Mouse (Mus musculus) kidney, embryonic 14.5 days (tissue): ENCODE measurements at regions not wholly inside any gene's neighbourhood (a gene's known extent, or its start where the extent isn't known, plus 50 kb on each side); places are given as distances from the start of the nearest gene placed in this dataset.

ENCODE experiments used
- ATAC-seq: fragments of 200-750 bp; cut with Nextera tagmentation; 2 replicates; pipeline ENCODE4 v1.8.0; 2017; ENCODE audit warnings: moderate number of reproducible peaks, mild to moderate bottlenecking, moderate TSS enrichment, moderate library complexity; ENCODE audit not compliant: low FRiP score, low TSS enrichment
- H3K27ac ChIP-seq: fragments of 300-500 bp; sonication (generic); 2 replicates; pipeline ENCODE4 v1.5.1; 2014; ENCODE audit warnings: low read depth, mild to moderate bottlenecking, low read length, moderate library complexity, mixed read lengths
- H3K27me3 ChIP-seq: fragments of 300-500 bp; sonication (generic); 2 replicates; pipeline ENCODE4 v1.6.1; 2014; ENCODE audit warnings: mild to moderate bottlenecking, low read length; ENCODE audit not compliant: control insufficient read depth, insufficient read depth
- H3K36me3 ChIP-seq: fragments of 300-500 bp; sonication (generic); 2 replicates; pipeline ENCODE4 v1.6.1; 2014; ENCODE audit warnings: low read length, mixed read lengths; ENCODE audit not compliant: control insufficient read depth, insufficient read depth
- H3K4me1 ChIP-seq: fragments of 300-500 bp; sonication (generic); 2 replicates; pipeline ENCODE4 v1.6.1; 2014; ENCODE audit warnings: low read length, mixed read lengths; ENCODE audit not compliant: control insufficient read depth, insufficient read depth
- H3K4me2 ChIP-seq: fragments of 300-500 bp; sonication (generic); replicated peaks from 2 replicates; pipeline ENCODE4 v1.6.1; 2014; ENCODE audit warnings: low read depth, mild to moderate bottlenecking, low read length
- H3K4me3 ChIP-seq: fragments of 300-500 bp; sonication (generic); 2 replicates; pipeline ENCODE4 v1.5.1; 2014; ENCODE audit warnings: mild to moderate bottlenecking, low read length
- H3K9ac ChIP-seq: fragments of 300-500 bp; sonication (generic); 2 replicates; pipeline ENCODE4 v1.6.1; 2014; ENCODE audit warnings: low read depth, mild to moderate bottlenecking, low read length, moderate library complexity
- H3K9me3 ChIP-seq: fragments of 300-500 bp; sonication (generic); 2 replicates; pipeline ENCODE4 v1.6.1; 2016; ENCODE audit warnings: low read length; ENCODE audit not compliant: control insufficient read depth
- WGBS: fragments of 180-500 bp; shearing (Covaris S2); extraction: QIAGEN DNeasy Blood & Tissue Kit; methylation state at CpG from one replicate; pipeline ENCODE4 v1.1.7; 2014; 5-methylcytosine and 5-hydroxymethylcytosine counted together

DNA sequence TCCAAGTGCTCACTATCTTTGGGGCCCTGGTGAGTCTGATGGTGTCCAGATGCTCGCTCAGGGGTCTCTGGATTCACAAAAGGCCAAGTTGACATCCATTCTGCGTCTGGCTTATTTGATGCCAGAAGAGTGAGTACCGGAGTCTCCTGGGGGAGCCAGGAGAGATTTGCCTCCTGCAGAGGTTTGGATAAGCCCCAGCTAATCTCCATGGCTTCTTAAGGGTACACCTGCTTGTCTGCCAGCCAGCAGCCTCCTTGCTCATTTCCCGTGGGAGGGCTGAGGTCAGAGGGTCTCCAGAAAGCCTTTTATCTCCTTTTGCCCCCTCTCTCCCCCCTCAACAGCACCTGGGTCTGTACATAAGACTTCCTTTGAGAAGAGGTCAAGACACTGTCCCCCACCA lies 234.0 kb upstream of the Ubash3b start:
- H3K27me3 ChIP-seq, result no peaks in the 10 kb centered on the region
- WGBS, result 41% methylated on average over 4 of the region's 4 CpGs
- no peak for ATAC-seq
- H3K9me3 ChIP-seq, result no peaks in the 10 kb centered on the region
- no peak overlapping the region for H3K27ac ChIP-seq
- H3K9ac ChIP-seq, result no peak overlapping the region
- H3K4me2 ChIP-seq, result no peak overlapping the region
- H3K4me1 ChIP-seq, result no peaks in the 10 kb centered on the region
- H3K4me3 ChIP-seq, result no peak overlapping the region
- H3K36me3 ChIP-seq, result no peaks in the 10 kb centered on the region

DNA sequence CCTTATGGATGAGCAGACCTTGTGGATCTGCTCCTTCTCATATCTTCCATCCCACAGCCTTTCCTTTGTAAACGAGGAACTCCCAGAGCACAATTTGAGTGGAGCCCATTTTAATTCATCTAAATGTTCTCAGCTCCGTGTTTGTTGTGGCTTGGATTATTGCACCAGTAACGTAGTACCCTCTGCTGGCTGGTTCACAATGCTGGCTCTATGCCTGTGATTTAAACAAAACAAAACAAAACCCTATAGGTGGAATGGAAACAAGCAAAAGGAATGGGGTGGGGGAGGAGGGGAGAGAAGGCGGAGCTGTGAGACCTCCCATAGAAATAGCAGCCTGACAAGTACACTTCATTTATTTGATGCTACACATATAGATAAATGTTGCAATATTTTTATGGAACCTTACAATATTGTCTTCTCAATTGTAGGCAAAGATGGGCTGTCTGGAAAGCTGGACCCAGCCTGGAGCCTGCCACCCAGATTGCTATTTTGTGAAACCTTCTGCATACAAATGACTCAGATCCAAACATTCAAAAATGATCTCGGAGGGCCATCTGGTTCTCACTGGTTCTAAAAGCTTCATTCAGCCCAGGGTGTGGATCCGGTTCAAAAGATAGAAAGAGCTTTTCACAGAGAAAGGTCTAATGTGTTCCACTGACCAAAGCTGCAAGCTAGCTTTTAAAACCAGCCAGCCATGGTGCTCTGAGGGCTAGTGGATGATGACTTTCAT lies 230.3 kb upstream of the Ubash3b start:
- no peaks in the 10 kb centered on the region for H3K9me3 ChIP-seq
- H3K9ac ChIP-seq, result no peak overlapping the region
- no peak overlapping the region for H3K4me2 ChIP-seq
- H3K4me1 ChIP-seq, result no peaks in the 10 kb centered on the region
- H3K27me3 ChIP-seq, result no peaks in the 10 kb centered on the region
- no peaks in the 10 kb centered on the region for H3K36me3 ChIP-seq
- WGBS, result 71% methylated on average over 6 of the region's 6 CpGs
- no peak overlapping the region for H3K4me3 ChIP-seq
- H3K27ac ChIP-seq, result no peak overlapping the region
- ATAC-seq, result no peak

DNA sequence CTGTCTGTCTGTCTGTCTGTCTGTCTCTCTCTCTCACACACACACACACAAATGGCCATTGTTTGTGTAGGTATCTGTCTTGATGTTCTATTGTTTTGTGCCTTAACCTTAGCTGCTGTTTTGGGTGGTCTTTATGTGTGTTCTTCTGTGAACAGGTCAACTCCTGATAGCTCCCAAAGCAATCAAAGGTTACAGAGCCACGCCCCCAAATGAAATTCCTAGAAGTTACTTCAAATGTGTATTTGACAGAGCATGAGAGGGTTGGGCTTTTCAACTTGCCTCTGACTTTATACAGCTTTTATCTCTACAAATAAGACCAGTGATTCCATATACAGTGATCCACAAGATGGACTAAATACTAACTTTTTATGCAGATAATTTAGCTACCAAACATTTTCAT lies 217.8 kb upstream of the Ubash3b start:
- Histone ChIP-seq H3K4me3 (no peak overlapping the region), H3K27ac (no peak overlapping the region), H3K4me1 (peaks cover 21% of the 10 kb centered on the region), H3K9me3 (no peaks in the 10 kb centered on the region), H3K27me3 (no peaks in the 10 kb centered on the region), H3K9ac (no peak overlapping the region), H3K4me2 (no peak overlapping the region), H3K36me3 (no peaks in the 10 kb centered on the region)
- no peak for ATAC-seq
- 76% methylated on average over 1 of the region's 1 CpGs for WGBS

DNA sequence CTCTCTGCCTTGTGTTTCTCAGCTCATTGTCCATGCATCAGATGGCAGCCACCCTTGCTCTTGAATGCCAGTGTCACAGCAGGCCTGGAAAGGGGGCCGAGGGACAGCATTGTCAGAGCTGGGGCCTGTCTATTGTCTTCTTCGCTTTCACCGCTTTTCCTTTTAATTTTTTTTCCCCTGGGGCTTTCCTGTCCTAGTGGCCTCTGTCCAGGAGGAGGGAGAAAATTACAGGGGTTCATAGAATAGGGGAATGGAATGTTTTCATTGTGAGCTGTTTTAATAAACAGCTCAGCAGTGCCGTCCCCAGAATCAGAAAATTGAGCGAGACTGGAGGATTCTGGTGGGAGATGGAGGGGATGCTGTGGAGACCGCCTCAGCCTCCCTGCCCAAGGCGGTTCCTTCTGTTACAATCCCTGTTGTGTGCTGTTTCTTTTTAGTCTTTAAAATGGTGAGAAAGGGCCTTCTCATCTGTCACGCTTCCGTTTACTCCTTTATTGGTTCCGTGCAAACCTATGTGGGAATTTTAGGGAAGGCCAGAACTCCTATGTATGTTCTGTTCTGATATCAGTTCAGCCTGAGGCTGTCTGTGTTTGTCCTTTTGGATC lies 217.2 kb upstream of the Ubash3b start:
- no peaks in the 10 kb centered on the region for H3K36me3 ChIP-seq
- peak overlapping the region; percentile 70; the same call in 1 of the 2 replicates for H3K27ac ChIP-seq
- 67% methylated on average over 10 of the region's 10 CpGs for WGBS
- no peak overlapping the region for H3K9ac ChIP-seq
- ATAC-seq, result no peak
- peaks cover 21% of the 10 kb centered on the region for H3K4me1 ChIP-seq
- H3K4me3 ChIP-seq, result no peak overlapping the region
- H3K4me2 ChIP-seq, result no peak overlapping the region
- H3K27me3 ChIP-seq, result no peaks in the 10 kb centered on the region
- H3K9me3 ChIP-seq, result no peaks in the 10 kb centered on the region

DNA sequence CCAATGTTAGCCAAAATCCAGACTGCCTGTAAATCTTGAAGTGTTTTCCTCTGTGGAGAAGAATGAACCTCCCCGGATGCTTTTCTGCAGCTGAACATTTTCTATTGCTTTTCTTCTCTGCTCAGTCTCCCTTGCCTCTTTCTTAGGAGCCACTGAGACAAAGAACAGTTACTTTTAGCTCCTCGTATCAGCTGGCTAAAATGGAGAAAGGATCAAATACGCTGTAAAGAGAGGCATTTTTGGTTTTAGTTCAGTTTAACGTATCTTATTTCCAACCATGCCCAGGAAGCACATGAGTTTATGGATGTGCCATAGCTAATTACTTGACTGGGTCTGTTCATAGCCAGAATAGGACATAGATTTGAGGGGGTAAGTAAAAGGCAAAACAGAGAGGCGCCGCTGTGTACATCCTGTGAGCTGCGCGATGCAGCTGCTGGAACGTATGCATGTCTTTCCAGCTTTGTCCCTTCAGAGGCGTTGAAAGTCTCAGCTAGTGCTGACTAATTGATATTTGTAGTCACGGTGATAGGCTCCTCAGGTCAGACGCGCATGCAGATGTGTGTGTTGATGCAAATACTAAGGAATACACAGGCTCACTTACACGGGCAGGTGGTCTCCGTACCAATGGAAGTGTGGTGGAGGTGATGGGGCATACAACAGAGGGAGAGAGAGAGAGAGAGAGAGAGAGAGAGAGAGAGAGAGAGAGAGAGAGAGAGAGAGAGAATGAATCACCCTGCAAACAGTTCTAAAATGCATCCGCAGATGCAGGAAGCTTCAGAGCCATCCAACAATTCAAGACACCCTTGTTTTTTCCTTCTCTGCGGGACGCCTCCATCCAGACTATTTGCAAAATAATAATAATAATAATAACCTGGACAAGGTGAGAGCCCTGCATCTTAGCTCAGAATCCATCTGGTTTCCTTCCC lies 216.5 kb upstream of the Ubash3b start:
- peaks cover 21% of the 10 kb centered on the region for H3K4me1 ChIP-seq
- H3K9me3 ChIP-seq, result no peaks in the 10 kb centered on the region
- peak overlapping the region; percentile 70 for H3K27ac ChIP-seq
- H3K9ac ChIP-seq, result 0 out of 2 replicates have a peak overlapping the region, but pooled peaks have one; percentile 24
- WGBS, result 56% methylated on average over 18 of the region's 18 CpGs
- H3K4me3 ChIP-seq, result no peak overlapping the region
- no peaks in the 10 kb centered on the region for H3K36me3 ChIP-seq
- H3K27me3 ChIP-seq, result no peaks in the 10 kb centered on the region
- 0 out of 2 replicates have a peak, but pooled peaks have one; percentile 34 for ATAC-seq
- peak overlapping the region; percentile 13; the same call in 1 of the 2 replicates for H3K4me2 ChIP-seq

DNA sequence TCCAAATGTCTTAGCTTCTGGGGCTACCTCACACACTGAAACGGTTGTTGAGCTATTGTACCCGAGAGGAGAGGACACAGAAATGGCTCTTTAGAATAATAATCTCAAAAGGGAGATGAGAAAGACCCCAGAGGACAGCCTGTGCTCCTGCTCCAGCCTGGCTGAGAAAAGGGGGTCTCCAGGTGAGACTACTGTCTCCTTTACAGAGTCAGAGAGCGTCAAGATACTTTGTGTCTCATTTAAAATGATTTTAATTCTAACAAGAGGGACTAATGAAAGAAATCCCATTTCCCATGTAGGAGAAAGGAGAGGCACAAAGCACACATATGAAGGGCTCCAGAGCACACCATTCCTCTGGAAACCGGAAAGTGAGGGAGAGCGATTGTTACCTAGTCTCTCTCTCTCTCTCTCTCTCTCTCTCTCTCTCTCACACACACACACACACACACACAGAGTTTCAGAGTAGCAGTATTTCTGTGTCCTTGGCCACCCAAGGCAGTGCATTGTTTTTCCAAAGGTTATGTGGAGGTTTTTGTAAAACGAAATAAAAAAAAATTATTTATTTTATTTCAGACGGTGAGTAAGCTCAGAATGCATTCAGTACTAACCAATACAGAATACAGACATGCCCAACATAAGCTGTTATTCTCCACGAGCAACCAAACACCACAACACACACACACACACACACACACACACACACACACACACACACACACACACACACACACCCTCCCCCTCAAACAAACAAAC lies 215.6 kb upstream of the Ubash3b start:
- Histone ChIP-seq H3K27me3 (no peaks in the 10 kb centered on the region), H3K4me1 (peaks cover 21% of the 10 kb centered on the region), H3K4me3 (no peak overlapping the region), H3K36me3 (no peaks in the 10 kb centered on the region), H3K27ac (peak overlapping the region; percentile 70; the same call in 1 of the 2 replicates), H3K9me3 (no peaks in the 10 kb centered on the region), H3K9ac (no peak overlapping the region), H3K4me2 (peak overlapping the region; percentile 31)
- ATAC-seq, result no peak
- WGBS, result 53% methylated on average over 8 of the region's 8 CpGs

DNA sequence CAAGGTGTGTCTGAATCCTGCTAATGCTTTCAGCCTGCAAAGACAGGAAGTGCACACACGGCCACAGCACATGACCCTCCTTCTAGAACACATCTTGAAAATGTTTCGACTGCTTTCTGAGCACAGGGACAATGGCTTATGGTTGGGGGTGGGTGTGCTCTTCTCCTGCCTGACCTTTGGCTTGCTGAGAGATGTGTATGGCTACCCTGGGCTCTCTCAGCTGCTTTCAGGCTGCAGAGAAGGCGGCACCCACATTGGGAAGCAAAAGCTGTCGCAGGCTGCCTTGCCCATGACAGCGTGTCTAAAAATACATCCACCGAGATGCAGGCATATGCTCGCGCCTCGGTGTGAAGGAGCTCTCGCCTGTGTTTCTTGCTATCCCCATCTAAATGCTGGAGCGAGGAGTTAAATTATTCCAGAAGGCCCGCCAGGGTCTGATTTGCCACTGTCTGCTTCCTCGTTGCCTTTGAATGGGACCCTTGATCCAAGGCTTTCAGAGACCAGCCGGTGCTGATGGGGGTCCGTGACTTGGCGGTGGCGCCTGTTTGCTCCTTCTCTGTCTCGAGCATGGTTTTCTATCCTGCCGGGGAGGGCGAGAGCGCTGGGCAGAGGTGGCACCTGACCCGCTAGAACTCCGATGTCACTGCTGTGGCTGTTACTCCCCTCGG lies 214.6 kb upstream of the Ubash3b start:
- peak overlapping the region; percentile 31 for H3K4me2 ChIP-seq
- no peak overlapping the region for H3K27ac ChIP-seq
- H3K4me3 ChIP-seq, result peak overlapping the region; percentile 1; the same call in 1 of the 2 replicates
- no peaks in the 10 kb centered on the region for H3K9me3 ChIP-seq
- H3K27me3 ChIP-seq, result no peaks in the 10 kb centered on the region
- H3K4me1 ChIP-seq, result peaks cover 21% of the 10 kb centered on the region
- H3K9ac ChIP-seq, result peak overlapping the region; percentile 25; the same call in 1 of the 2 replicates
- H3K36me3 ChIP-seq, result no peaks in the 10 kb centered on the region
- ATAC-seq, result peak; percentile 51; the same call in 1 of the 2 replicates
- WGBS, result 12% methylated on average over 24 of the region's 24 CpGs
